Mouse (Mus musculus) yolk sac, embryonic 10.5 days (tissue): ENCODE data around the gene Xpnpep1.

Experiments used
- DNase-seq: peaks from one replicate; pipeline ENCODE4 v3.0.0-alpha.2; 2017; ENCODE audit warnings: low spot score

Gene Xpnpep1

GRCm38 (mm10) chr19:53066531-53066930 is 26.5 kb upstream of the Xpnpep1 start:
- DNase-seq: no peak

GRCm38 (mm10) chr19:53064972-53065361 is 25.0 kb upstream of the Xpnpep1 start:
- no peak for DNase-seq

- DNase-seq: no peak
Measured at GRCm38 (mm10) chr19:53064292-53064971, 24.4 kb upstream of the Xpnpep1 start.

DNA sequence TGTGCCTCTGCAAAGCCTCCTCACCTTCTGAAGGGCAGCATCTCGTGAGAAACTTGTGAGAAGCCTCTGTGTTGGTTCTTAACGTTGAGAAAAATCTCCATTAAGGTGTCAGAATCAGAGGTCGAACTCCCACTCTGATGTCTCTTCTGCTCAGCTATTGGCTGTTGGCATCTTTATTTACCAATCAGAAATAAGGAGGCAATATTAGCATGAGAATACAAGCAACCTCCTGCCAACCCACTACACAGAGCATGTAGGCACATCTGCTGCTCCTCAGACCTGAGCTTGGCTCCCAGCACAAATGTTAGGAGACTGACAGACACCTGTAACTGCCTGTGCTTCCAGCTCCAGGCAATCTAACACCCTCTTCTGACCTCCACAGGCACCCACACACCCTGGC is 22.0 kb upstream of the Xpnpep1 start:
- DNase-seq: no peak

- DNase-seq: no peak
Measured at GRCm38 (mm10) chr19:53059344-53060111, 19.5 kb upstream of the Xpnpep1 start.

DNA sequence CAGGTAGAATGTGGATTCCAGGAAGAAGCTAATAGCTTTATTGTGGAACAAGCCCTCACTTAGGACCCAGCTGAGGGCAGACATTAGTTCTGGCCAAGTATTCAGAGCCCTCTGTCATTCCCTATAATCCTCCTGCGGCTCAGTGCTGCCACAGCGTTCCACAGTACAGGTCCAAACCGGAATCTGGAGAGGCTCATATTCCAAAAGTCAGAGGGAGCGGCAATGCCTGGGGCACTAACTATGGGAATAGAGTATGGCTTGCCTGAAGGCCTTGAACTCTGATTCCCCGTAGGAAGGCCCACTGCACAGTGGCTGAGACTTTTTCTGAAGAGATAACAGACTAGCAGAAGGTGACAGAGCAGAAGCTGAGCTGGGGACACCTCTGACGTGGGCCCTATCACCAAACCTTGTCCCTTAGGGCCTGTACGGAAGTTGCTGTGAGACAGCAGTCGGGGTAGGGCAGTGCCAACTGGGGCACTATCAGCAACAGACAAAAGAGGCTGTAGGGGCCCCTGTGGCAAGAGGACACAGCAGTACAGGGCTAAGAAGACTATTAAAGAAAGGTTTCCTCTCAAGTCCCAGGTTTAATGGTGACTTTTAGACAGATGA is 18.8 kb upstream of the Xpnpep1 start:
- no peak for DNase-seq

DNA sequence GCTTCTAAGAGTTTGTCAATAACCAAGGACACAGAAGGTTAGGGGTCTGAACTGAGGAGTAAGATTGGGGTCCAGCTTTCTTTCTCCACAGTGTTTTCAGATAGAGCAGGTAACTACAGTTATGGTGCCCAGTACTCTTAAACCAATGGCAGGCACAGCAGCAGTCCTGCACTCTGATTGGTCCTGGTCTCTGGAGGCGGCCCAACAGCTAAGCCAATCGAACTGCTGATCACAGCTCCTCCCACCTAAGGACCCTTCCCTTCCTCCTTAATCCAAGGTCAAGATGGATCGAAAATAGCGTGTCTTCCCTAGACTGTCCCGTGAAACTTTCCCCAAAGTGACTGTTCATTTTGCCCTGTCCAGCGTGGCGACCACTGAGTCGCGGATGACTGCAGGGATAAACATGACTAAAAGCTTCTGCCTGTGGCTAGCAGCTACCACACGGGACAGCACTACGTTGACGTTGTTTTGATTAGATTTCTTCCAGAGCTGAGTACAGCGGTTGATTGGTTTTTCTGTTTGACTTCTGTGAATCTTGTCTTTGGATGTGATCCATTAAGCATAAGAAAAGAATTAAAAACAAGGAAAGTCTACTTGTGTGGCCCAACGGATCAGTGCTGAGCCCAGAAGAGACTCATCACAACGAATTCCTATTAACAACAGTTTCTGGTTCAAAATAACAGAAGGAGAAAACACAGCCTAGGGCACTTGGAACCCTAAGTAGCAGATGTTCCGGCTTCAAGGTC is 18.1 kb upstream of the Xpnpep1 start:
- DNase-seq: no peak

GRCm38 (mm10) chr19:53053355-53053754 is 13.3 kb upstream of the Xpnpep1 start:
- DNase-seq: no peak

DNA sequence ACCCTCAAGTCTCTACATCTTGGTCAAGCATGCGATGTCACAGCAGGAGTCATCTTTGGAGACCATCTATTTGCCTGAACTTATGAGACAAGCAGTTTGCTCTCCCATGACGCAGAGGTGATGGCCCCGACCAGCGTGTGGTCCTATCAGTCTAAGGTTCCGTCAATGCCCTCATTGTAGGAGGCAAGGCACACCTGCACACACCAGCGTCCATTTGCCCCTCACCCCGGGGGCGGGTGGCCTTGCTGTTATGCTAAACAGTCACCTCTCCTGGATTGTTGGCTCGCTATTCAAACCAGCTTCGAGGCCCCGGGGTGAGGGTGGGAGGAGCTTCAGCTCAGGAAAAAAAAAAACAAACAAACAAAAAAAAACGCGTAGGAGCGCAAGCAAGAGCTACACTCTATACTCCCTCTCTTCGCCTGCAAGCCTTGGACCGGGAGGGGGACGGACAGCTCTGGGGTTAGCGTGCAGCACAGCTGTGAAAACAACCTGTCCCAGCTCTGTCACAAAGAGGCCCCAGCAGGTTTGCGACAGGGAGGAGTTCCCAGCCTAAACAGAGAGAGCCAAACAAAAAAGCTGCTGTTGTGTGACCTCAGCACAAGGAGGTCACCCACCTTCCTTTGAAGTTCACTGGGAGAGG is 12.1 kb upstream of the Xpnpep1 start:
- no peak for DNase-seq

DNA sequence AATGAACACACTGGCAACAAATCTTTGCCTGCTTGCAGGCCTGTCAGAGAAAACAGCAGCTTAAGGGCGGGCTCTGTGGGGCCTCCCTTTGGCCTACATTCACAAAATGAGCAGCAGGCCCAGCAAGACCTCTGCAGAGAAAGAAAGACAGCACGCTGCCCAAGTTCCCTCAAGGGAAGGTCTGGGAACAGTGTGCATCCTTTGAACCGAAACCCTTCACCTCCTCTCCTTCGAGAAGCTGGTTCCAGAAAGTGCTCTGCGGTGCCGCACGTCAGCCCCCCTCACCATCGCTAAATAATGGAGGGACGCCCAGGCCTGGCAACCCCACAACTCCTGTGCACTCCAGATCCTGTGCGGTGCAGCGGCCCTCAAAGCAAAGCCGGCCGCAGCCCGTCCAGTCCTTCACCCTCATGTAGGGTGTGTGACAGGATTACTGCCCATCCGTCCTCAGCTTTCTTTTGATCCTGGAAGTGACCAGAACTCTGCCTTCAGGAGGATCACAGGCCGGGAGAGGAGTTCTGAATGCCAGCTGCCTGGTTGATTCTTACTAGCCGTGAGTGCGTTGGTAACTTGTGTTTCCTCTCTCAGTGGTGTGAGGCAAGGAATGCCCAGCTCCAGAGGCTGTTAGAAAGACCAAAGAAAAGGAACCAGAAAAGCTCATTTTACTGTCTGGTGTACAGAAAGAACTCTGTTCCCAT is 11.4 kb upstream of the Xpnpep1 start:
- DNase-seq: no peak

- DNase-seq: no peak
Measured at GRCm38 (mm10) chr19:53050100-53050499, 10.1 kb upstream of the Xpnpep1 start.

- no peak for DNase-seq
Measured at GRCm38 (mm10) chr19:53047208-53047607, 7.2 kb upstream of the Xpnpep1 start.

GRCm38 (mm10) chr19:53043423-53044125 is 3.6 kb upstream of the Xpnpep1 start:
- no peak for DNase-seq

DNA sequence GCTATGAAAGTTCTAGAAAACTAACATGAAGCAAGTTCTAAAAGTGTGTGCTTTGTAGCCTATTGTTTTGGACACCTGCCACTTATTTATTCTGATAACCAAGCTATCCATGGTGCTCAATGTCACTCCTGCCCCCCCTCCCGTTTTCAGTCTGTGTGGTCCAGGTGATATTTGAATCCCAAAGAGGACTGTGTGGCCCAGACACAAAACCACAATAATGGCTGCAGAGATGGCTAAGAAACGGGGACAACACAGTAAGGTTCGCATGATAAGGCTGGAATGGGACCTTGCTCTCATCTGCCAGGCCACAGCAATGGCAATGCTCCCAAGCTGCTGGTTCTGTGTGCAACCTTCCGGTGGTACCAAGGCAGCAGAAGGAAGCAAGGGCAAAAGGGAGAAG is 1.6 kb upstream of the Xpnpep1 start:
- no peak for DNase-seq

DNA sequence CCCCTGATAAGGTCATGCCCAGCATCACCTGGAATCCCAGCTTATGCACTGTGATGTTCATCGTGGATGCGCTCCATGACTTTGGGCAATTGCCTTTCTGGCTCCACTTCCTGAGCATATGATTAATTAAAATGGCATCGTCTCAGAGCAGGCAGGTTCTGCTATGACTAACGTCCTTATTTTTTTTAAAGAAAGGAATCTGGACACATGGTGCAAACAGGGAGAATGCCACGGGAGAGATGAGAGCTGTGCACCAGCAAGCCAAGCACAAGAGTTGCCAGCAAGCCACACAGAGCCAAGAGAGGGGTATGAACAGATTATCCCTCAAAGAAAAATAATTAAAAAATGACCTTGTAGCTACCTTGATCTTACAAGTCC is 1.1 kb upstream of the Xpnpep1 start:
- DNase-seq: no peak

- no peak for DNase-seq
Measured at GRCm38 (mm10) chr19:53039090-53039489, 924 bp downstream of the Xpnpep1 start.

DNA sequence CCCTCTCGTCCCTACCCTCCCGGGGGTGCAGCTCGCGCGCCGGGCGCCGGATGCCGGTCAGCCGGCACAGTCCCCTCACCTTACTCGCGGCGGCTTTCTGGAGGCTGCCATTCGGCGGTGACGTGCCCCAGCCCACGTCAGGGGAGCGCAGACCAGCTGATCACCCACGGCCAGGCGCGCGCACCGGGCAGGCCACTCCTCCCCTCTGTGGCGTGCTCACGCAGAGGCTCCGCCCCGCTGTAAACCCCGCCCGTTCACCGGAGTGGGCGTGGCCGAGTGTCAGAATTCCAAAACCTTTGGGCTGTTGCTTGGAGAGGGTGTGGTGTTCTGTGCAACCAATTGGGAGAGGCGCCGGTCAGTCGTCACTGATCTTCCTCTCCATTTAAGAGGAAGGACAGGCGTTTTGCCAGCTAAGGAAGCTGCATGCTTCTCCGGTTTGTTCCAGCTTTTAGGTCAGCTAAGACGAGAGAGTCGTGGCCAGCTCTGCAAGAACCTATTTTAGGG is 1.5 kb downstream of the Xpnpep1 start:
- peak; percentile 99 for DNase-seq

DNA sequence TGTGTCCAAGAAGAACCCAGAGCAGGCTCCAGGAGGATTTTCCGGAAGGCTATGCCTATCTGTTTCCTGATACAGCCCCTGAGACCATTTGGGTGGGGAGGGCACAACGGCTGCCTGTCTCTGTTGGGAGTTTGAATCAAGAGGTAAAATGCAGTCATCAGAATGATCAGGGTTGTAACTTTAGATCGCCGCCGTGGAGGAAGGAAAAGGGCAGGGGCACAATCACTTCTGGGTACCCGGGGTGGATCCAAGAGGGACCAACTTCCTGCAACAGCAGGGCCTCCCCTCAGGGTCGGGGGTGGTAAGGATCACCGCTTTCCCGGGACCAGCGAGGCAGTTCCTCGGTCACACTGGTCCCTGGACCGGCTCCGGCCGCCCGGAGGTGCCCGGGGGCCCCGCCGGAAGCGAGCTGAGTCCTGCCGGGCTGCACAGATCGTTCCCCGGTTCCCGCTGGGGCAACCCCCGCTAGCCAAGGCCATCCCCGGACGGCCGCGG is 2.0 kb downstream of the Xpnpep1 start:
- no peak for DNase-seq

- DNase-seq: no peak
Measured at GRCm38 (mm10) chr19:53033159-53033943, 6.7 kb downstream of the Xpnpep1 start.

- no peak for DNase-seq
Measured at GRCm38 (mm10) chr19:53032647-53033046, 7.4 kb downstream of the Xpnpep1 start.
